21 mouse cellular contexts compared by ENCODE assay signal in genomic region chr2:126920358-126921060, GRCm38 (mm10). TPM values are rescaled to one million over a fixed set of nuclear protein-coding genes. Genes with fewer than 3 reads are reported as not detected.
DNase-seq lines count a peak whose midpoint lies in the region; ATAC-seq lines count a peak whose summit lies in the region.
"Had no signal": no experiment of that assay in that cellular context is flagged by ENCODE, and none has a peak within 500 bp of the region (broad histone marks: within the 10 kb centered on the region; RNA-seq: fewer than 3 reads in every experiment).

No protein-coding gene starts in this region.

- H3K4me3 ChIP-seq in intestine, embryonic 15.5 days (replicated peaks): no peak overlapping the region
- no peak overlapping the region for H3K4me3 ChIP-seq in kidney, embryonic 16.5 days (ENCODE audit: low read length)
- H3K4me3 ChIP-seq: gastrocnemius, adult 2 months; hindbrain, embryonic 15.5 days; midbrain, embryonic 13.5 days; neural tube, embryonic 12.5 days had no signal

- H3K4me2 ChIP-seq in intestine, embryonic 15.5 days (replicated peaks): no peak overlapping the region
- no peak overlapping the region for H3K4me2 ChIP-seq in kidney, embryonic 16.5 days (replicated peaks; ENCODE audit: low read depth, low read length)
- H3K4me2 ChIP-seq: hindbrain, embryonic 15.5 days; midbrain, embryonic 13.5 days; neural tube, embryonic 12.5 days had no signal

- H3K9me3 ChIP-seq in intestine, embryonic 15.5 days: no peaks in the 10 kb centered on the region
- no peaks in the 10 kb centered on the region for H3K9me3 ChIP-seq in kidney, embryonic 16.5 days (ENCODE audit: low read length)
- H3K9me3 ChIP-seq: G1E; hindbrain, embryonic 15.5 days; midbrain, embryonic 13.5 days; neural tube, embryonic 12.5 days had no signal

- no peaks in the 10 kb centered on the region for H3K27me3 ChIP-seq in intestine, embryonic 15.5 days (replicated peaks)
- H3K27me3 ChIP-seq in kidney, embryonic 16.5 days (ENCODE audit: insufficient read depth, low read length): no peaks in the 10 kb centered on the region
- H3K27me3 ChIP-seq: CH12.LX; hindbrain, embryonic 15.5 days; midbrain, embryonic 13.5 days; neural tube, embryonic 12.5 days; Patski had no signal

- H3K9ac ChIP-seq in intestine, embryonic 15.5 days: no peak overlapping the region
- H3K9ac ChIP-seq in kidney, embryonic 16.5 days (replicated peaks; ENCODE audit: low read length): no peak overlapping the region
- H3K9ac ChIP-seq: hindbrain, embryonic 15.5 days; midbrain, embryonic 13.5 days; neural tube, embryonic 12.5 days had no signal

- WGBS in intestine, embryonic 15.5 days: 85% methylated on average over 12 of the region's 12 CpGs
- 85% methylated on average over 12 of the region's 12 CpGs for WGBS in kidney, embryonic 16.5 days

- no peaks in the 10 kb centered on the region for H3K4me1 ChIP-seq in intestine, embryonic 15.5 days (replicated peaks)
- H3K4me1 ChIP-seq in kidney, embryonic 16.5 days (ENCODE audit: insufficient read depth, low read length): no peaks in the 10 kb centered on the region
- H3K4me1 ChIP-seq: hindbrain, embryonic 15.5 days; midbrain, embryonic 13.5 days; neural tube, embryonic 12.5 days had no signal

- ATAC-seq in intestine, embryonic 15.5 days: no peak
- no peak for ATAC-seq in kidney, embryonic 16.5 days (ENCODE audit: low FRiP score, low TSS enrichment)
- ATAC-seq: forebrain, embryonic 14.5 days; midbrain, embryonic 13.5 days; Patski had no signal

- H3K27ac ChIP-seq in intestine, embryonic 15.5 days: no peak overlapping the region
- no peak overlapping the region for H3K27ac ChIP-seq in kidney, embryonic 16.5 days (ENCODE audit: low read length)
- H3K27ac ChIP-seq: gastrocnemius, adult 2 months; hindbrain, embryonic 15.5 days; kidney, postnatal 0 days; midbrain, embryonic 13.5 days; neural tube, embryonic 12.5 days had no signal

- 0 out of 2 replicates have a peak, but pooled peaks cover 8% of the 10 kb centered on the region for H3K36me3 ChIP-seq in intestine, embryonic 15.5 days
- H3K36me3 ChIP-seq in kidney, embryonic 16.5 days (ENCODE audit: insufficient read depth, low read length): peaks cover 30% of the 10 kb centered on the region

- DNase-seq in CD4-positive, CD25-positive, alpha-beta regulatory T cell, adult 2 months (ENCODE audit: low read depth, low spot score): peak; percentile 40
- peak; percentile 69 for DNase-seq in T-cell, adult 2 months (ENCODE audit: low spot score)
- DNase-seq in natural killer cell, adult 2 months (ENCODE audit: low spot score in 2 of 2): peak; percentile 20 to 39
- peak; percentile 29 to 38 for DNase-seq in thymus, postnatal 36 days
- DNase-seq in retina, embryonic 14.5 days (ENCODE audit: low spot score): no peak
- DNase-seq: adrenal gland, postnatal 14 days; cerebellum, adult 2 months; gastrocnemius, adult 2 months; heart, postnatal 36 days; kidney, adult 11 months; retina, postnatal 1 day had no signal

RNA-seq across cellular contexts. Expression of gene Sppl2a, which starts 12.5 kb away (rescaled TPM):
- 53.4 and 53.7 TPM in 2 replicates for polyA plus RNA-seq in intestine, embryonic 15.5 days (2015; fragmentation: Nextera tagmentation; extraction: Ambion mirVana)
- polyA plus RNA-seq in kidney, embryonic 16.5 days (2015; fragmentation: Nextera tagmentation; extraction: Ambion mirVana): 41.3 and 43.3 TPM in 2 replicates

RNA-seq across cellular contexts. Expression of gene Trpm7, which starts 44.5 kb away (rescaled TPM):
- 43.2 and 46.3 TPM in 2 replicates for polyA plus RNA-seq in intestine, embryonic 15.5 days (2015; fragmentation: Nextera tagmentation; extraction: Ambion mirVana)
- 44.6 and 50.1 TPM in 2 replicates for polyA plus RNA-seq in kidney, embryonic 16.5 days (2015; fragmentation: Nextera tagmentation; extraction: Ambion mirVana)
